Mouse (Mus musculus): ENCODE results near the gene Gpc5.

DNA sequence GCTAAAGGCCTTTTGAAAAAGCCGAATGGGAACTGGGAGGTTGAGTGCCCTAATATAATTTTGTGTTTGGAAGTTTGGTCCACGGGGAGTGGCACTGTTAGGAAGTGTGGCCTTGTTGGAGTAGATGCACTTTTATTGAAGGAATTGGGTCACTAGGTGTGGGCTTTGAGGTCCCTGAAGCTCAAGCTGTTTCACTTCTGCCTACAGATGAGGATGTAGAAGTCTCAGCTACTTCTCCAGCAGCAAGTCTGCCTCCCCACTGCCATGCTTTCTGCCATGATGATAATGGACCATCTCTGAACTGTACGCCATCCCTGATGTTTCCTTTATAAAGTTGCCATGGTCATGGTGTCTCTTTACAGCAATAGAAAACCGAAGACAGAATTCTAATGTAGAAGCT, 34.5 kb upstream of the Gpc5 start:
- no peak for TF ChIP-seq CTCF (IDR thresholded peaks at IDR 0.05; ENCODE audit: low read depth)
- no peak for TF ChIP-seq EP300 (IDR thresholded peaks at IDR 0.05; ENCODE audit: low read depth)
